Mouse (Mus musculus): Measurements from ENCODE around the gene Znrf3. TPM values are rescaled to one million over a fixed set of nuclear protein-coding genes. Genes with fewer than 3 reads are reported as not detected.

Gene Znrf3
- polyA plus RNA-seq, 2 experiments from 2014 or later, result 12.0 to 18.3 TPM

Other genes with a start within 250 kb of the Znrf3 start
- 1 to 10 TPM; 3.3 to 4.2 TPM for gene Kremen1, start 183.3 kb downstream of the Znrf3 start, polyA plus RNA-seq (2017; shearing (Covaris generic))
- gene Xbp1, start 75.8 kb upstream of the Znrf3 start, polyA plus RNA-seq (2017; shearing (Covaris generic)), result 10 to 100 TPM; 52.4 to 55.6 TPM
- 1 to 10 TPM; 3.5 to 4.2 TPM for gene Ccdc117, start 97.3 kb upstream of the Znrf3 start, polyA plus RNA-seq (2017; shearing (Covaris generic))
- not detected for gene Ankrd36, start 124.8 kb upstream of the Znrf3 start, polyA plus RNA-seq (2017; shearing (Covaris generic))